20 mouse cellular contexts compared by ENCODE assay signal in genomic region chr2:30421432-30421831, GRCm38 (mm10). TPM values are rescaled to one million over a fixed set of nuclear protein-coding genes. Genes with fewer than 3 reads are reported as not detected.
DNase-seq lines count a peak whose midpoint lies in the region; ATAC-seq lines count a peak whose summit lies in the region.
"Had no signal": no experiment of that assay in that cellular context is flagged by ENCODE, and none has a peak within 500 bp of the region (broad histone marks: within the 10 kb centered on the region; RNA-seq: fewer than 3 reads in every experiment).

No protein-coding gene starts in this region.

- no peak for DNase-seq in hindbrain, embryonic 14.5 days (ENCODE audit: low spot score)
- peak; percentile 51 for DNase-seq in midbrain, embryonic 11.5 days (ENCODE audit: low spot score, missing footprints)
- DNase-seq in midbrain, embryonic 14.5 days = no peak
- peak; percentile 39 for DNase-seq in A20 (ENCODE audit: low read depth, low spot score)
- DNase-seq in brain, adult 2 months (ENCODE audit: low read depth, low spot score) = peak; percentile 53
- no peak for DNase-seq in frontal cortex, postnatal 25 days (ENCODE audit: low spot score in 2 of 2)
- DNase-seq: adrenal gland, postnatal 14 days; cerebellum, adult 18-20 months; cerebellum, adult 9-11 months; gastrocnemius, adult 2 months; gastrocnemius, postnatal 25 days had no signal

- 66% methylated on average over 4 of the region's 4 CpGs for WGBS in hindbrain, embryonic 13.5 days
- WGBS in hindbrain, embryonic 14.5 days = 71% methylated on average over 4 of the region's 4 CpGs
- 77% methylated on average over 4 of the region's 4 CpGs for WGBS in midbrain, embryonic 11.5 days
- WGBS in midbrain, embryonic 14.5 days = 78% methylated on average over 4 of the region's 4 CpGs

- no peak for ATAC-seq in hindbrain, embryonic 13.5 days (ENCODE audit: low FRiP score)
- no peak for ATAC-seq in hindbrain, embryonic 14.5 days (ENCODE audit: low FRiP score)
- no peak for ATAC-seq in midbrain, embryonic 11.5 days (ENCODE audit: low FRiP score)
- ATAC-seq in midbrain, embryonic 14.5 days (ENCODE audit: low FRiP score, low TSS enrichment) = no peak
- ATAC-seq: activated CD4-positive, CD25-positive, alpha-beta regulatory T cell, adult 4 months; forebrain, embryonic 16.5 days; inflammation-experienced regulatory T-cells, adult 6 months; intestine, postnatal 0 days; Patski had no signal

- H3K4me2 ChIP-seq in hindbrain, embryonic 13.5 days = no peak overlapping the region
- H3K4me2 ChIP-seq in hindbrain, embryonic 14.5 days (replicated peaks) = no peak overlapping the region
- no peak overlapping the region for H3K4me2 ChIP-seq in midbrain, embryonic 11.5 days
- H3K4me2 ChIP-seq in midbrain, embryonic 14.5 days (ENCODE audit: low read length) = no peak overlapping the region
- H3K4me2 ChIP-seq: heart, embryonic 12.5 days had no signal

- no peak overlapping the region for H3K9ac ChIP-seq in hindbrain, embryonic 13.5 days
- H3K9ac ChIP-seq in hindbrain, embryonic 14.5 days = no peak overlapping the region
- no peak overlapping the region for H3K9ac ChIP-seq in midbrain, embryonic 11.5 days (ENCODE audit: low read length)
- H3K9ac ChIP-seq in midbrain, embryonic 14.5 days (replicated peaks; ENCODE audit: low read length) = no peak overlapping the region
- H3K9ac ChIP-seq: heart, embryonic 12.5 days had no signal

- no peaks in the 10 kb centered on the region for H3K27me3 ChIP-seq in hindbrain, embryonic 13.5 days
- no peaks in the 10 kb centered on the region for H3K27me3 ChIP-seq in hindbrain, embryonic 14.5 days (ENCODE audit: control insufficient read depth, insufficient read depth, low read length)
- H3K27me3 ChIP-seq in midbrain, embryonic 11.5 days (ENCODE audit: control insufficient read depth, insufficient read depth, low read length) = no peaks in the 10 kb centered on the region
- H3K27me3 ChIP-seq in midbrain, embryonic 14.5 days (ENCODE audit: control insufficient read depth, insufficient read depth, low read length) = no peaks in the 10 kb centered on the region
- H3K27me3 ChIP-seq: heart, embryonic 12.5 days; Patski had no signal

- no peak overlapping the region for H3K4me3 ChIP-seq in hindbrain, embryonic 13.5 days
- no peak overlapping the region for H3K4me3 ChIP-seq in hindbrain, embryonic 14.5 days (replicated peaks; ENCODE audit: low read length)
- H3K4me3 ChIP-seq in midbrain, embryonic 11.5 days (ENCODE audit: low read depth, low read length) = no peak overlapping the region
- no peak overlapping the region for H3K4me3 ChIP-seq in midbrain, embryonic 14.5 days (replicated peaks; ENCODE audit: low read depth, low read length)
- H3K4me3 ChIP-seq: embryonic facial prominence, embryonic 10.5 days; gastrocnemius, adult 2 months; heart, embryonic 12.5 days; hindbrain, embryonic 10.5 days had no signal

- no peaks in the 10 kb centered on the region for H3K9me3 ChIP-seq in hindbrain, embryonic 13.5 days
- H3K9me3 ChIP-seq in hindbrain, embryonic 14.5 days (ENCODE audit: control insufficient read depth, low read length) = no peaks in the 10 kb centered on the region
- H3K9me3 ChIP-seq in midbrain, embryonic 11.5 days (ENCODE audit: control insufficient read depth, low read length) = no peaks in the 10 kb centered on the region
- H3K9me3 ChIP-seq in midbrain, embryonic 14.5 days (ENCODE audit: control insufficient read depth, low read length) = no peaks in the 10 kb centered on the region
- H3K9me3 ChIP-seq: embryonic facial prominence, embryonic 10.5 days; heart, embryonic 12.5 days; hindbrain, embryonic 10.5 days had no signal

- peaks cover 4% of the 10 kb centered on the region for H3K36me3 ChIP-seq in hindbrain, embryonic 13.5 days
- H3K36me3 ChIP-seq in hindbrain, embryonic 14.5 days (replicated peaks; ENCODE audit: control insufficient read depth, insufficient read depth) = peaks cover 3% of the 10 kb centered on the region
- H3K36me3 ChIP-seq in midbrain, embryonic 11.5 days (ENCODE audit: control insufficient read depth, insufficient read depth, low read length) = peaks cover 1% of the 10 kb centered on the region
- peaks cover 4% of the 10 kb centered on the region for H3K36me3 ChIP-seq in midbrain, embryonic 14.5 days (ENCODE audit: control insufficient read depth, insufficient read depth, low read length)

- H3K27ac ChIP-seq in hindbrain, embryonic 13.5 days = peak overlapping the region; percentile 23; the same call in 1 of the 2 replicates
- no peak overlapping the region for H3K27ac ChIP-seq in hindbrain, embryonic 14.5 days
- H3K27ac ChIP-seq in midbrain, embryonic 11.5 days (ENCODE audit: low read depth, low read length) = no peak overlapping the region
- no peak overlapping the region for H3K27ac ChIP-seq in midbrain, embryonic 14.5 days (replicated peaks; ENCODE audit: low read depth, low read length)
- H3K27ac ChIP-seq: embryonic facial prominence, embryonic 10.5 days; hindbrain, embryonic 10.5 days had no signal

- peaks cover 38% of the 10 kb centered on the region for H3K4me1 ChIP-seq in hindbrain, embryonic 13.5 days (replicated peaks)
- peaks cover 28% of the 10 kb centered on the region for H3K4me1 ChIP-seq in hindbrain, embryonic 14.5 days (replicated peaks; ENCODE audit: control insufficient read depth, insufficient read depth, low read length)
- H3K4me1 ChIP-seq in midbrain, embryonic 11.5 days (ENCODE audit: control insufficient read depth, insufficient read depth, low read length) = peaks cover 16% of the 10 kb centered on the region; the same call in 1 of the 2 replicates
- H3K4me1 ChIP-seq in midbrain, embryonic 14.5 days (ENCODE audit: control insufficient read depth, insufficient read depth, low read length) = peaks cover 20% of the 10 kb centered on the region; the same call in 1 of the 2 replicates

RNA-seq across cellular contexts. Expression of gene Ptpa, which starts 5.6 kb away (rescaled TPM):
- 129 and 133 TPM in 2 replicates for polyA plus RNA-seq in hindbrain, embryonic 13.5 days (2015; fragmentation: Nextera tagmentation; extraction: Ambion mirVana)
- 71.7 and 79.8 TPM in 2 replicates for polyA plus RNA-seq in hindbrain, embryonic 14.5 days (2014; fragmentation: Nextera tagmentation; extraction: Ambion mirVana)
- 50.7 and 54.3 TPM in 2 replicates for polyA plus RNA-seq in midbrain, embryonic 11.5 days (2014; fragmentation: Nextera tagmentation; extraction: Ambion mirVana)
- polyA plus RNA-seq in midbrain, embryonic 14.5 days (2014; fragmentation: Nextera tagmentation; extraction: Ambion mirVana) = 86.7 and 115 TPM in 2 replicates

RNA-seq across cellular contexts. Expression of gene Crat, which starts 5.8 kb away (rescaled TPM):
- 22.1 and 24.0 TPM in 2 replicates for polyA plus RNA-seq in hindbrain, embryonic 13.5 days (2015; fragmentation: Nextera tagmentation; extraction: Ambion mirVana)
- polyA plus RNA-seq in hindbrain, embryonic 14.5 days (2014; fragmentation: Nextera tagmentation; extraction: Ambion mirVana) = 30.3 and 32.0 TPM in 2 replicates
- 23.7 and 24.2 TPM in 2 replicates for polyA plus RNA-seq in midbrain, embryonic 11.5 days (2014; fragmentation: Nextera tagmentation; extraction: Ambion mirVana)
- polyA plus RNA-seq in midbrain, embryonic 14.5 days (2014; fragmentation: Nextera tagmentation; extraction: Ambion mirVana) = 22.2 and 24.0 TPM in 2 replicates

RNA-seq across cellular contexts. Expression of gene Dolpp1, which starts 29.4 kb away (rescaled TPM):
- 51.2 and 53.9 TPM in 2 replicates for polyA plus RNA-seq in hindbrain, embryonic 13.5 days (2015; fragmentation: Nextera tagmentation; extraction: Ambion mirVana)
- polyA plus RNA-seq in hindbrain, embryonic 14.5 days (2014; fragmentation: Nextera tagmentation; extraction: Ambion mirVana) = 51.6 and 54.2 TPM in 2 replicates
- polyA plus RNA-seq in midbrain, embryonic 11.5 days (2014; fragmentation: Nextera tagmentation; extraction: Ambion mirVana) = 41.1 and 45.8 TPM in 2 replicates
- polyA plus RNA-seq in midbrain, embryonic 14.5 days (2014; fragmentation: Nextera tagmentation; extraction: Ambion mirVana) = 56.3 and 57.2 TPM in 2 replicates

RNA-seq across cellular contexts. Expression of gene Ier5l, which starts 52.6 kb away (rescaled TPM):
- polyA plus RNA-seq in hindbrain, embryonic 13.5 days (2015; fragmentation: Nextera tagmentation; extraction: Ambion mirVana) = 2.1 and 2.9 TPM in 2 replicates
- polyA plus RNA-seq in hindbrain, embryonic 14.5 days (2014; fragmentation: Nextera tagmentation; extraction: Ambion mirVana) = 2.4 and 2.7 TPM in 2 replicates
- 4.9 and 5.0 TPM in 2 replicates for polyA plus RNA-seq in midbrain, embryonic 11.5 days (2014; fragmentation: Nextera tagmentation; extraction: Ambion mirVana)
- 3.7 and 4.3 TPM in 2 replicates for polyA plus RNA-seq in midbrain, embryonic 14.5 days (2014; fragmentation: Nextera tagmentation; extraction: Ambion mirVana)
- polyA plus RNA-seq: inflammation-experienced regulatory T-cells, adult 6 months had no signal

RNA-seq across cellular contexts. Expression of gene Miga2, which starts 57.4 kb away (rescaled TPM):
- 27.0 and 33.1 TPM in 2 replicates for polyA plus RNA-seq in hindbrain, embryonic 13.5 days (2015; fragmentation: Nextera tagmentation; extraction: Ambion mirVana)
- 27.3 and 32.3 TPM in 2 replicates for polyA plus RNA-seq in hindbrain, embryonic 14.5 days (2014; fragmentation: Nextera tagmentation; extraction: Ambion mirVana)
- 16.6 TPM in 2 replicates for polyA plus RNA-seq in midbrain, embryonic 11.5 days (2014; fragmentation: Nextera tagmentation; extraction: Ambion mirVana)
- 26.1 and 29.7 TPM in 2 replicates for polyA plus RNA-seq in midbrain, embryonic 14.5 days (2014; fragmentation: Nextera tagmentation; extraction: Ambion mirVana)

Comparison
In these comparisons a context has a peak if more than half of its experiments do, and no peak if none do; other contexts are left out.
1. DNase-seq: peak in midbrain, embryonic 11.5 days (single experiment), A20 (single experiment) and brain, adult 2 months (single experiment); none in hindbrain, embryonic 14.5 days (single experiment), midbrain, embryonic 14.5 days (single experiment) and frontal cortex, postnatal 25 days (0 of 2).